Mouse (Mus musculus) layer of hippocampus, adult 9-10 months (tissue): ENCODE data around the gene Tle6.
"Not testable (repeated sequence)": the region's sequence is repeated elsewhere in the genome, so short reads cannot be mapped to it uniquely, and the experiment has no call there.

Experiments used
- DNase-seq: peaks from one replicate; pipeline ENCODE4 v3.0.0; 2022; ENCODE audit warnings: low spot score

Gene Tle6

DNA sequence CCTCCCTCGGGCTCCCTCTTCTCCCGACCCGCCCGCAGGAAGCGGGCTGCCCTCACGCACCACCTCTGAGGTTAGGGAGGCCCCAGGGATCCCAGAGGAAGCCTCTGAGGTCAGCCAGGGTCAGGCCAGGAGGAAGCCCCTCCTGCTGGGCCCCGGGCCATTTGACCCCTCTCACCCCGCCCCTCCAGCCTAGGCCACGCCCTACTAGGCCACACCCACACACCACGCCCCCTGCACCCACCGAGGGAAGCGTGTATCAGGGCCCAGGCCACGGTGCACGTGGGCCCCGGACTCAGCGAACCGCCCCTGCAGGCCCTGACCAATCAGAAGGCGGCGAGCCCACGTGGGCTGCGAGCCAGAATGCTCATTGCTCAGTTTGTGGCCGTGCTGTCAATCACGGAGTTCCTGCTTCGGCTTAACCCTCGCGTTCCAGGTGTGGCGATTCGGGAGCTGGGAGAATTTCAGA is at the start of gene Tle6:
Gene Tle6 (minus strand): TSS at position 336 of the 466 bp plus-strand sequence.
- peak; percentile 83 for DNase-seq

DNA sequence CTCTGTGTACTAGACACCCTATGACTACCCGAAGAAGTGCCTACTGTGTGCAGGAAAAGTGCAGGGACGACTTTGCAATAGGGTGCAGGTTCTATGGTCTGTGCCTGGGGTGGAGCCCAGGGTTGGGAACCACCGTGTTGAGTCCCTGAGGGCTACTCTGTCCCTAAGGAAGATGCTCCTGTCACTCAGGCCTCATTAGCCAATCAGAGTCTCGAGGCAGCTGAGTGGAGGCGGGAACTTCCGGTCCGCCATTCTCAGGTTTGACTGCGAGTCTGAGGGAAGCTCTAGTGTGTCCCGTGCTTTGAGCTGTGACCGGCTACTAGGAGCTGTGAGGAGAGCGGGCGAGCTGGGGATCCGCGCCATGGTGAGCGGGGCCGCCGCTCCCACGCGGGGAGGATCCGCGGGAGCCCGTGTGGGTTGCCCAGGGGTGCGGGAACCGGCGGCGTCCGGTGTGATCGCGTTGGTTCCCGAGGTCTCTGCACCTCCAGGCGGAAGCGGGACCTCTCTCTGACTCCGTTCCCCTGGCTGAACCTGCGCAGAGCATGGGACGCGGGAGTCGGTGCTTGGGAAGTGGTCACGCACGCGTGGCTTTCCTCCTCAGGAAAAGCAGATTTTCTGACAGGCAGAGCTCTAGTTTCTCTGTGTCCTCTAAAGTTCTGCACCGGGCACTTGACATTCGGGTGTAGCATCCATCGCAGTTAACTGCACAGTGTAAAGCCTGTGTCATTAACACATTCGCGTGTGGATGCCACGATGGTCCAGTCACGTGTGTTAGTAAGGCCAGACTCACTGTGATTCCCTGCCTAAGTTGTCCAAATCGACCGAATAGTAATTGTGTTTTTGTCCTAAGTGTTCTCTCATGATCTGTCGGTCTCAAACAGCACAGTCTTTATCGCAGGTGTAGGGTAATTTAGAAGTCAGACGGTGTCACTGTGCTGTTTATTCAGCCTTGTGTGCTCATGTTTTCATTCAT is 48.2 kb upstream of the Tle6 start, which contains the start of gene Gm10778:
Gene Gm10778 (plus strand): TSS at position 257 of the 973 bp plus-strand sequence.
- peak; percentile 88 for DNase-seq

DNA sequence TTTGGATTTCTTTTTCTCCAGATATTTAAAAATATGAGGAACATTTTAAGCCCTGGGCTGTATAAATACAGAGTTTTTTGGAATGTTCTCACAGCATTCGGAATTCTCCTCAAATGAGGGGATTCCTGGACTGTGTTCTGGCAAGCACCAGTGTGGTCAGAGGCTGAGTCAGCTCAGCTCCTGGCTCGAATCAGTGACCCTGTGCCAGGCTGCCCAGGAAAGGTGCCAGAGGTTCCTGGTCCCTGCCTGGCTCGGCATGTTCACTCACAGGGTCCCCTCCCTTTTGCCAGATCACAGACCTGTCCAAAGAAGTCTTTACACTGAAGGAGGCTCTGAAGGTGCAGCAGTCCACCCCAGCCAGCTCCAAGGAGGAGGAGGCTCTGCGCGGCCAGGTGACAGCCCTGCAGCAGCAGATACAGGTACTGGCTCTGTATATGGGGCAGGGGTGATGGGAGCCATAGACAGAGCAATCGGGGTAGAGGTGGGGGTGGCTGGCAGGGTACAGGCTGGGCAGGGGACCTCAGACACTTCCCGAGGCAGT is 45.2 kb upstream of the Tle6 start:
- DNase-seq, result no peak

DNA sequence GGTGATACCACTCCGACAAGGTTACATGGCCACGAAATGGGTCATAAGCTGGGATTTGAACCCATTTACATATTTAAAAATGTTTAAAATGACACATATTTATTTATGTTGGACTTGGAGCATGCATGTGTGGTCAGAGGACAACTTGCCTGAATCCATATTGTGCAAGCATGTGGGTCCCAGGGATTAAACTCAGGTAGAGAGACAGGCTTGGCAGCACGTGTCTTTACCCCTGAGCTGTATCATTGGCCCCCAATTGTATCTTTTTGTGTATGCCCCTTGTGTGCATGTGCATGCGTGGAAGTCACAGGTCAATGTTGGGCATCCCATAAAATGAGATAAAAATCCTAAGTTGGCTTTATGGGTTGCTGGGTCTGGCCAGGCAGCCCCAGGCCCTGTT is 44.5 kb upstream of the Tle6 start:
- no peak for DNase-seq

DNA sequence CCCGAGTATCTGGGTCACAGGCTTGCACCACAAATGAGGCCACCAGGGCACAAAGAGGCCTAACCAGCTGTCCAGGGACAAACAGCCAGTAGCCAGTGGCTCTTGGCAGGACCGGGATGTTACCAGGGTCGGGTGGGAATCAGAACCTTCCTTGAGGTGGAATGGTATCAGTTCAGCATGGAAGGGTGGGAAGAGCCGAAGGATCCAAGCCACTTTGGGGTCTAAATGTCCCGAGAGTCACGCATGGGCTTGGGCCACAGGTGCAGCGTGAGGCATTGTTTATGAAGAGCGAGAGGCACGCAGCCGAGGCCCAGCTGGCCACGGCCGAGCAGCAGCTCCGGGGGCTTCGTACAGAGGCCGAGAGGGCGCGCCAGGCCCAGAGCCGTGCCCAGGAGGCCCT is 43.8 kb upstream of the Tle6 start:
- DNase-seq, result no peak

DNA sequence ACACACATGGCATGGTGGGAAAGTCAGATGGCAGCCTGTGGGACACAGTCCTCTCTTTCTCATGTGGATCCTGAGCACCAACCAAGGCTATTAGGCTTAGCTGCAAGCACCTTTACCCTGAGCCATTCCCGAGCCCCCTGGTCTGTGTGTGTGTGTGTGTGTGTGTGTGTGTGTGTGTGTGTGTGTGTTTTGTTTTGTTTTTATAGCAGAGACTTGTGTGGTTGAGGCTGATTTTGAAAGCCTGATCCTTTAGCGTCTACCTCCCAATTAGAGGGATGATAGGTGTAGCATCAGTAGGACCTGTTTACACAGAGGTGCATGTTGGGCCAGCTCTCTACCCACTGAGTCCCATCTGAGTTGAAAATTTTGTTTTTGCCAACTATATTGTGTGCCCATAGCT is 43.3 kb upstream of the Tle6 start:
- no peak for DNase-seq

DNA sequence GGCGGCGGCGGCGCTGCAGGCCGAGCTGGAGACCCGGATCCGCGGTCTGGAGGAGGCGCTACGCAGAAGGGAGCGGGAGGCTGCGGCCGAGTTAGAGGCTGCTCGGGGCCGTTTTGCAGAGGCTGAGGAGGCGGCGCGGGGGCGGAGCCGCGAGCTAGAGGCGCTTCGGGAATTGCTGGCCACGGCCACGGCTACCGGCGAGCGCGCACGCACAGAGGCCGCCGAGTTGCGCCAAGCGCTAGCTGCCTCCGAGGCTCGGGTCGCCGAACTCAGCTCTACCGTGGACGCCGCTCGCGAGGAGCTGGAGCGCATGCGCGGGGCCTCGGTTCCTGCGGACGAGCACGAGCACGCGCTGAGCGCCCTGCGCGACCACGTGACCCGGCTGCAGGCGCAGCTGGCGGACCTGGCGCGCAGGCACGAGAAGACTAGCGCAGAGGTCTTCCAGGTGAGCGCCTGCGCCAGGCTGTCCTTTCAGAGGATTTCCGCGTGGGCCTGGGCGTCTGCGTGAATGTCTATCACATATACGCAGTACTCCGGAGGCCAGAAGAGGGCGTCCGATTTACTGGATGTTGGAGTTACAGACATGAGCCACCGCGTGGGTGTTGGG is 42.7 kb upstream of the Tle6 start:
- DNase-seq, result peak; percentile 79

DNA sequence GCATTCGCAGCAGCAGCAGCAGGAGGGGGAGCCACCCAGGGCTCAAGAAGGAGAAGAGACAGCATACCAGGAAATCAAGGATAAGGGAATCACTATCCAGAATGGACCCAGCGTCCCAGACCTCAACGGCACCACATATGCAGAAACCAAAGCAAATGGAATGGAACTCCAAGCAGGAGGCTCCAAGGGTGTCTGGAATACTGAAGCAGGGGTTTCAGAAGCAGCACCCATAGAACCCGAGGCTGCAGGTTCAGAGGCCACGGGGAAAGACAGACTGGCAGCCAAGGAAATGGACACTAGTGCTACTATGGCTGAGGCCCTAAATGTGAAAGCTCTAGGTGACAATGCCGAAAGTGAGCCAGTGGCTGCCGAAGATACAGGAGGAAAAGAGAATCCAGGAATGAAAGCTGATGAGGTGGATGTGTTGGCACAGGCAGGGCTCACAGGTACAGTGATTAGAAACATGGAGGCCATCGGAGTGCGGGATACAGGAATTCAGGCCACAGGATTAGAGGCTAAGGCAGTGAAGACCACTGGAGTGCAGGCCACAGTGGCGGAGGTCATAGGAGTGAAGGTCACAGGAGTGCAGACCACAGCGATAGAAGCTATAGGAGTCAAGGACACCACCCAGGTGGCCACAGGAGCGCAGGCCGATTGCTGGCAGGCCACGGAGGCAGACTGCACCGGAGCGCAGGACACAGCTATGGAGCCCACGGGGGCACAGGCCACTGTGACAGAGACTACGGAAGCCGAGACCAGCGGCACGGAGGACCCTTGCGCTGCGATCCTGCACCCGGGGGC is 42.0 kb upstream of the Tle6 start:
- DNase-seq, result no peak

DNA sequence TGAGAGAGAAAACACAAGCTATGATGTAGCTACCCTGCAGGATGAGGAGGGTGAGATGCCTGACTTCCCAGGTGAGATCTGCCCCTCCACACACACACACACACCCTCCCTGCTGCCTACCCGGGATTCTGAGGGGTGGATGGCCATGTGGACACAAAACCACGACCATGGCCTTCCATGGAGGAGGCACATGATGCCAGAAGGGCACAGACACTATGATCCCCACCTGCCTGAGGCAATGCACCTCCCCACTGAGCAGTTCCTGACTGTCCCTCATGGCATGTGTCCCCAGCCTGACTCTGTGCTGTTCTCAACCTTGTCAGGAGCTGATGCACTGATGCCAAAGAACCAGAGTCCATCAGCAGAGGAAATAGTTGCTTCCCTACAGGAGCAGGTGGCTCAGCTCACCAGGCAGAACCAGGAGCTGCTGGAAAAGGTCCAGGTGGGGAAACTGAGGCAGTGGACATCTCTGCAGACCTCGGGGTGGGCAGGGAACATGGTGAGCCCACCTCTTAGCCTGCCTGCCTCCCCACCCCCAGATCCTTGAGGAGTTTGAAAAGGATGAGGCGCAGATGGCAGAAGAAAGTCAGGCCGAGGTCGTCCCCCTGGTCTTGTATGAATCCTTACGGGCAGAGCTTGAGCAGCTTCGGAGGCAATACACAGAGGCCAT is 41.2 kb upstream of the Tle6 start:
- no peak for DNase-seq

DNA sequence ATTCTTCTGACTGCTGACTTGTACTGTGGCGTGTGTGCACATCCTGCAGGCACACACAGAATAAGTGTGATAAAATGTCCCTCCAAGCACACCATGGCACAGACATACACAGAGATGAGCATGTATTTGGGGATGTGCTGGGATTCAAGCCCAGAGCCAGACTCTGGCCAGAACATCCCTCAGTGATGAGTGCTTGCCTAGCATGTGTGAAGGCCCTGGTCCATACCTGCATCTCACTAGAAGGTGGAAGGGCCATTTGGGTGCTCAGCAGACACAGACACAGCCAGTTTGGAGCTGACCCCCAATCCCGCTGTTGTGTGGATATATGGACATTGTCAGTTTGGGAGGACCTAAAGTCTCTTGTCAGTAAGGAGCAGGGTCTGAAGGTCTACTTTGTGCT is 40.7 kb upstream of the Tle6 start:
- DNase-seq, result no peak

DNA sequence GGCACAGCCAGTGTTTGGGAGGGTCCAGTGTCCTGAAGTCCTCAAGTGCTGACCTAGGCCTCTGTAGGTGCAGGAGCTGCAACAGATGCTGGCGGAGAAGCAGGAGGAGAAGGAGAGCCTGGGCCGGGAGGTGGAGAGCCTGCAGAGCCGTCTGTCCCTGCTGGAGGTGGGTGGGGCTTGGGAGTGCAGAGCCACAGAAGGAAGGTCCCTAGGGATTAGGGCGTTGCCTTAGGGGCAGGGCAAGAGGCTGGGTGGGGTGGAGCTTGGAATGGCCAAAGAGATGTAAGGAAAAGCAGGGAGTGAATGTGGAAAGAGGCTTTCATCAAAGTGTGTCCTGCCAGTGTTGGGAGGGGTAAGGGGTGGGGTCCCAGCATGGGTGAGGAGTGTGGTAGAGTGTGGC is 40.0 kb upstream of the Tle6 start:
- not testable (repeated sequence) for DNase-seq

DNA sequence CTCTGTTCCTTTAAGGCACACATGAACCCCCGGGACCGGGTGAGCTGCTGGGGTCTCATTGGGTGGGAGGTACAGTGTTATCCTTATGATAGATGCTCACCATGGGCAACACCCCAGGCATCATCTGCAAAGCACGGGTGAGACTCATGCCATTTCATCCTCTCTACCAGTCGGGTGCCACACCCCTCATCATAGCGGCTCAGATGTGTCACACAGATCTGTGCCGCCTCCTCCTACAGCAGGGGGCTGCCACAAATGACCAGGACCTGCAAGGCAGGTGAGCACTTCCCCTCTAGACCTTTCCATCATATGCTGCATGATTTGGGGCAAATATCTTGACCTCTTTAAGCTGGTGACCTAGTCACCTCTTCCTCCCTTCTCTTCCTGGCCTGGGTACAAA is 37.2 kb upstream of the Tle6 start:
- no peak for DNase-seq

DNA sequence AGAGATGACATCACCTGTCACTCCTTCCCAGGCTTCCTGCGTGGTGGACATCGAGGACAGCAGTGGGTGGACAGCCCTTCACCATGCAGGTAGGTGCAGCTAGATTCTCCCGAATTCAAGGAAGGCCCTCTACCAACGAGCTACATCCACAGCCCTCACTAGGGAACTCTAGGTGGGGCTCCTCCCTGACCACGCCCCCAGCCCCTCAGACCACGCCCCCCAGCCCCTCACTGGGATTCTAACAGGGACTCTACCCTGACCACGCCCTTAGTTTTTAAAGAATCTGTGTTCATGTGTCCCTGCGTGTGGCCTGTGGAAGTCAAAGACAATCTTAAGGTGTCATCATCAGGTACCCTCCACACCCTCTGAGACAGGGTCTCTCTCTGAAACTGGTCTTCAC is 35.5 kb upstream of the Tle6 start:
- no peak for DNase-seq

DNA sequence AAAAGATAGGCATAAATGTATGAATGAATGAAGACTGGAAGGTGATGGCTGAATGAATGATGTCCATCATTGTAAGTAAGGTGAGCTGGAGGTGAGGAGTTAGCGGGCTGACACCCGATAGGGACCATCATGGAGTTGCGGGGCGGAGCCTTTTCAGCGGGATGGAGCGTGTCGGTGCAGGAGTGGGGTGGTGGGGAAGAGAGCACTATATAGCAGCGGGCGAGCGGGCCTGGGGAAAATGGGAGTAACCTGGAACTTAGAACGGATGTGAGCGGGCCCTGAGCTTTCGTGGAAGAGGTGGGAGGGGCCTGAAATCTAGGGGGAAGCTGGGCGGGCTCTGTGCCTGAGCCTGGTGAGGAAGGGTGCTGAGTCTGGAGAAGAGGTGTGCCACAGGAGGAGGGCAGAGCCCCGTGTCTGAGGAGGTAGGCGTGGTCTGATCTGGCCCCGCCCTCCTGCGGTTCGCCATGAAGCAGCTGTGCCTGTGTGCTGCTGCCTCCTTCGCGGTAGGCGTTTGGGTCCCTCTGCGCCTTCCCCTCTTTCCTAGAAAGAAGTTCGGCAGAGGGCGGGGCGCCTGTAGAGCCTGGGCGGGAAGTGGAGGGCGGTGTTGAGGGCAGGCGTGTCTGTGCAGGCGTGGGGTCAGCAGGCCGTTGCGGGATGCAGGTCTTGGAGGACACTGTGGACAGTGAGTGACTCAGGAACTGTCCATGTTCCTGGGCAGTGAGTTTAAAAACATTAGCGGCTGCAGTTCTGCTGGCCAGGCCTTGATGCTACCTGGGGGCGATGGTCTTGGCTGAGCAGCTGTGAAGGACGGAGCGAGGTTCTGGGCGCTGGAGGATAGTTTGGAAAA is 32.6 kb upstream of the Tle6 start:
- peak; percentile 51 for DNase-seq

DNA sequence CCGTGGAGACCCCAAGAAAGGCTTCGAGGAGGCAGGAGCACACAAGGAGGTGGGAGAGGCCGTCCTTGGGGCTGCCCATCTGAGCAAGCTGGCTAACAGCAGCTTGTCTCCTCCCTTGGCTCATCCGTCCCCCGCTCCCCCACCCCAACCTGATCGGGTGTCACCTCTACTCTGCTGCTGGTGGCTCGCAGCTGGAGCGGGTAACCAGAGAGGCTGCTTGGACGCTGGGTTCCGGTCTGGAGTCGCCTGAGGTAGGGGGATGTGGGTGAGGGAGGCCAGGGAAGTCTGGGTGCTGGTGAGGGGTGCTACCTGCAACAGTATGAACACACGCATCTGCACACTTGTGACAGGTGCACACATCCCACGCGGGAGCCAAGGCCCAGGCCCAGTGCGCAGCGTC is 27.5 kb upstream of the Tle6 start, which contains the start of gene Ankrd24:
Gene Ankrd24 (plus strand): TSS at position 151 of the 400 bp plus-strand sequence.
- no peak for DNase-seq

DNA sequence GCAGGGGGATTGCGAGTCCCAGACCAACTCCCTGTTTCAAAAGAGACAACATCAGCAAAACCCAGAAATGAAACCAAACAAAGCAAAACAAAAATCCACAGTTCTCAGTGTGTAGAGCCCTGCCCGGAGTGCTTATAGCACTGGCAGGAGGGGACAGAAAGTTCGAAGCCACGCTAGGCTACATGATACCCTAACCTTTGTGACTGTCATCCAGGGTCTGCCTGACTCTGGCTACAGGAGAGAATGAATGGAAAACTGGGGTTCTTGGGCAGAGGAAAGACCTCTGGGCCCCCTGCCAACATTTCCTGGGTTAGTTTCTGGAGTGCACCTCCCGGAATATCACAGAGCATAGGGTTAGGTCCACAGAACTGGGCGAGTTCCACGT is 27.0 kb upstream of the Tle6 start:
- DNase-seq, result no peak

DNA sequence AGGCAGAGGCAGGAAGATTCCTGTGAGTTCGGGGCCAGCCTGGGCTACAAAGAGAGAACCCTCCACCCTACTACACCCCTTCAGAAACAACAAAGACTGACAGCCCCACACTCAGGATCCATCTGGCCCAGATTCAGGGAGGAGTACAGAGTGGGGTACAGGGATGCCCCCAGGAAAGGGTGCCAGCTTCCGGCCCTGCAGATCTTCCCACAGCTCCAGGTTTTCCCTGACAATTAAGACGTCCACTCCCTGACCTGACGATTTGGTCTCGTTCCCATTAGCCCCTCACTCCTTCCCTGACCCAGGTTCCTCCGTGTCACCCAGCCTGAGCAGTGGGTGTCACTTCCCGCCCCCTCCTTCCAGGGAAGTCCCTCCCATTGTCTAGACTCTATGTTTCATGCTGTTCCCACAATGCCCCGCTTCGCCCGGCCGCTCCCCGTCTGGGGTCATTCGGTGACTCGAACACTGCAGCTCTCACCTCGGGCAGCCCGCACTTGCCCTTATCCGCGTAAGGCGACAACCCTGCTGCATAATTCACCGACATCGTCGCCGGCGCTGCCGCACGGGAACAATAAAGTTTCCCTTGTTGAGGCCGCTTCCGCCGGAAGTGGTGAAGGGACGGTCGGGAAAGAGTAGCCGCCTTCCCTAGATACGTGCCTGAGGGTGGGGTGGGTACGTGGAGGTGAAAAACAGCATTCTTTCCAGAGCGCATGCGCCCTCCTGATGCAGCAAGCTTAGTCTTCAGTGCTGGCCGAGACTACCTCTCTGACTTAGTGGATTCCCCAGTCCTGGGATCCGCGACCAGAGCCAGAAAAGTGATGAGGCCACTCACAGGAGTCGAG is 26.3 kb upstream of the Tle6 start, which contains the start of gene Sirt6:
Gene Sirt6 (minus strand): TSS at position 804 of the 842 bp plus-strand sequence.
- peak; percentile 80 for DNase-seq

DNA sequence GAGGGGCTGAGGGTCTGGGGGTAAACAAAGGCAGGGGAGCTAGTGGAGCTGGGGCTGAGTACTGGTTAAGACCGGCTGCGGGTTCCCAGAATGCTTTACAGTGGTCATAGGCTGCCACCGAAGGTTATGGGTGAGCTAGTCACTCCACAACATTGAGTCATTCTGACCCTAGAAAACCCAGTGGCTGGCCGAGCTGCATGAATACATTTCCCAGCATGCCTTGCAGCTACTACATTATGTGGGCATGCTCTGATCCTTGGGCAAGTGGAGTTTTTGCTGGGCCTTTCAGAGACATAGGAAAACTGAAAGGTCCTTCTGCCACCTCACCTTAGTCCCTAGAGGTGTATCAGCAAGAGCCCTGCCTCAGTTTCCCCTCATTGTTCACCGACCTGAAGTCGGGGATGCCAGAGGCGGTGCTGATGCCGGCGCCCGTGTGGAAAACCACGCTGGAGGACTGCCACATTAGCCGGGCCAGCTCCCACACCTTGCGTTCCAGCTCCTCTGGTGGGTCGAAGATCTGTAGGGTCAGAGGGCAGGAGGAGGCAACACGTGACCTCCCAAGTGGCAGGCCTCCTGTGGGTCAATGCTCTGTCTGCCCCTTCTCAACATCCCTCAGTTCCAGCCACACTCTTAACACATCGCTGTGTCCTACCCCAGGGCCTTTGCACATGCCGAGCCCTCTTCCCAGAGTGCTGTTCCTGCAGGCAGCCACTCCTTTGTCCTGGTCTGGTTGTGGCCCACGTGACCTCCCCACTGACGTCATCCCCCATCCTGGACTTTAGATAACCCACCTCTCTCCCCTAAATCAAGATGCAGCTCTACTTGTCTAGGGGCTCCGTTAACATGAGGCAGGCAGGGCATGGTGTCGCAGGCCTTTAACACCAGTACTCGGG is 25.5 kb upstream of the Tle6 start:
- no peak for DNase-seq
